Mouse (Mus musculus) small intestine, adult 2 months (tissue): ENCODE results near the gene Kif5a.

Experiments
- CTCF ChIP-seq: fragments of 200-500 bp; IDR thresholded peaks from 2 replicates; pipeline ENCODE4 v1.5.1; 2012; ENCODE audit warnings: low read depth, mild to moderate bottlenecking, control low read depth, inconsistent platforms, low read length, moderate library complexity, mixed read lengths; ENCODE audit not compliant: insufficient replicate concordance, insufficient read length; ENCODE audit errors: extremely low read depth
- POLR2A ChIP-seq: fragments of 200-500 bp; IDR thresholded peaks from 2 replicates; pipeline ENCODE4 v1.6.1; 2012; ENCODE audit warnings: low read depth, mild to moderate bottlenecking, control low read depth, inconsistent platforms, low read length, moderate library complexity

- TF ChIP-seq CTCF: no peak
- no peak for TF ChIP-seq POLR2A
These were observed 23.0 kb upstream of the Kif5a start for GRCm38 (mm10) chr10:127286194-127286593.
